Mouse (Mus musculus) frontal cortex, postnatal 36 days (tissue): Measurements from ENCODE around the gene Stap1.

ENCODE experiments used
- DNase-seq, 2 experiments: peaks; one replicate each; pipeline ENCODE4 v3.0.0; 2022; ENCODE audit warnings: low spot score in 2 of 2

Stap1 gene

DNA sequence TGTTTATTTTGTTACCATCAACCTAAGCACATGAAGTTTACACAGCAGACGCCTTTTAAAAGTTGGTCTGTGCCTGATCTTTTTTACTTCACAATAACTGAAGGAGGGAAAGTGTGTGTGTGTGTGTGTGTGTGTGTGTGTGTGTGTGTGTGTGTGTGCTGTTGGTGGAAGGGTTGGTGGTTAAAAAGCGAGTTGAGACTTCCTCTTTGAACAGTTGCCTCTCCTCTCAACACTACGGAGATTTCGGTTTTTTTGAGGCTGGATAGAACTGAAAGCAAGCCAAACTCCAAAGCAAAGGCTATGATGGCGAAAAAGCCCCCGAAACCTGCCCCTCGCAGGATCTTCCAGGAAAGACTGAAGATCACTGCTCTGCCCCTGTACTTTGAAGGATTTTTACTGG is at the start of gene Stap1:
TSS of gene Stap1 (plus strand) at position 209 of the 400 bp plus-strand sequence.
- no peak for DNase-seq

DNA sequence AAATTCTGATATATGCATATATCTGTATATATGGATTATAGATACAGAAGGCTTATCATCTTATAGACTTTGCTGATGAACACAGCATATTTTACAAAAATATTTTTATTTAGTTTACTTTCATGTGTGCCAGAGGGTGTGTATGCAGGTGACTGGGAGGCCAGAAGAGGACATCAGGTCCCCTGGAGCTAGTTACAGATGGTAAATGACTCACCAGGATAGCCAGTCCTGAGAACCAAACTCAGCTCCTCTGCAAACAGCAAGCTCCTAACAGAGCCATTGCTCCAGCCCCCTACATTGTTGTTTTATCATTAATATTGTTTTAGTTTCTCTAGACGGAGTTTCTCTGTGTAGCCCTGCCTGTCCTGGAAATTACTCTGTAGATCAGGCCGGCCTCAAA is 41.7 kb upstream of the Stap1 start:
- DNase-seq = no peak

DNA sequence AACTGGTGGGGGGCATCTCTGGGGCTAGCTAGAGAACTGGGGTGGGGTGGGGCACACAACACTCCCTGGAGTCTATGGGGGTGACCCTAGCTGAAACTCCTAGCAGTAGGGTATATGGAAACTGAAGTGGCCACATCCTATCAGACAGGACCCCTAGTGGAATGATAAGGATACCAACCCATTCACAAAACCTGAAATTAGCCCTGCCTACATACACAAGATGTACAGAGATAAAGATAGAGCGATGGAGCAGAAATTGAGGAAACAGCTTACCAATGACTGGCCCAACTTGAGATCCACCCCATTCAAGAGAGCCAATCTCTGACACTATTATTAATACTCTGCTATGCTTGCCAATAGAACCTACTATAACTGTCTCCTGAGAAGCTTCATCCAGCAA is 8.0 kb upstream of the Stap1 start:
- no peak for DNase-seq

DNA sequence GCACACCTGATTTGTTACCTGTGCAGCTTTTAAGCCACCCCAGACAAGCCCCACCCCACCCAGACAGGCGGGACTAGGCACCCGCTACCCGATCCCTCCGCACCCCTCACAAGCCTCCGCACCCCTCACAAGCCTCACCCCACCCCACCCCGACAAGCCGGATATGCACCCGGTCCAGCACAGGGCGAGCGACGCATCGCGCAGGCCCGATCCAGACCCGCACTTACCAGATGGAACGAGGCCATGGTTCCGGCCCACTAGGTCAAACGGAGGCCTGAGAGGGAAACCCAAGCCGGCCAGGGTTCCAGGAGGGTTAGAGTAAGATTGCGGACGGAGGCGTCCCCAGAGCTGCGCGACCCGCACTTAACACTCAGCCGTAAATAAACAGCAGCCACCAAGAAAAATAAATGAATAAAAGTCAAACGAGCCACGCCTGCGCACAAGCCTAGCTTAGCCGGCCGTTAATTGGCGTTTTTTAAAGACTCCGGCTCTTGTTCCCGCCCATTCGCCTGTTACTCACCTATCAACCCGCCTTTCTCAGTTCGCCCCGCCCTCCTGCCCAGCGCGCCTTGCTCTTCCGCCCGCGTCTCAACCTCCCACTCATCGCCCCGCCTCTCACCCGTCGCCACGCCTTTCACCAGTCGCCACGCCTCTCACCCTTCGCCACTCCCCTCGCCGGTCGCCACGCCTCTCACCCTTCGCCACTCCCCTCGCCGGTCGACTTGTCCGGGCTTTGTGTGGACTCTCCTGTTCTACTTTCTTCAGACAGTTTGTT is 6.3 kb upstream of the Stap1 start, which contains the start of gene Cenpc1:
TSS of gene Cenpc1 (minus strand) at position 483 of the 775 bp plus-strand sequence.
- DNase-seq = peak; percentile 89 to 94

DNA sequence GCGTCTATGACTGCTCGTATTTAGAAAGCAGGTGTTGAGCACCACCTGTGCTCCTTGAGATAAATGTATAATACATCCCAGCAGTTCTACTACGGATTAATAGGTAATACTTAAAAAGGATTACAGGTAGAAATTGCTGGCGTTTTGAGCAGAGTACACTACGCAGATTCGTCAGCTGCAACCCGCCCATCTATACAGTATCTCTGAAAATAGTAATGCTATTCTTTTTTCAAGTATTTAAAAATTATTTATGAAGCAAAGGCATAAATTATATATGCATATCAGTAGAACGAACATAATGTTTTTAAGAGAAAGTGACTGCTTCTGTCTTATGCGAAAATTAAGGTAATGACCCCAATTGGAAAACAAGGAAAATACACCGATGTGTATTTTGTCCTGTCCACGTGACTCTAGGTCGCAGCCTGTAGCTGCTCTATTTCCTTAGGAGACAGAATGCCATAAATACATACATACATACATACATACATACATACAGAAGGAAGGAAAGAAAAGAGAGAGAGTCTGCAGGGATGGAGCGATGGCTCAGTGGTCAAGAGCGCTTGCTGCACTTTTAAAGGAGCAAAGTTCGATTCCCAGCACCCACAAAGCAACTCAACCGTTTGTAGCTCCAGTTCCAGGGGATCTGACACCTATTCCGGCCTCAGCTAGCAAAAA is 5.5 kb upstream of the Stap1 start:
- DNase-seq = no peak

DNA sequence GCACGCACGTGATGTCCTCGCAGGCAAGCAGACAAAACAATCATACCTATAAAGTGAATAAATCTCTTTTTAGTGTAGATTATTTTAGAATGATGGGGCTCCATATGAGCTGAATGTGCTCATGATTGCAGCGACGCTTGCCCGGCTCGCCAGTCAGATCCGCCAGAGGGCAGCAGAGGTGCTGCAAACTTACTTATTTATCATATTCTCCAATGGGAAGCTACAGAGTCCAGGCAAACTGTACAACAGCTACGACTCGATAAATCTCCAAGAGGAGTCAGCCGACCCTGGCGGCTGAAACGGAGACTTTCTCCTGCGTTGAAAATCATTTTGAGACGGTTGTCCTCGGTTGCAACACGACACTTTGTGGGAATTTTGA is 5.0 kb upstream of the Stap1 start:
- peak; percentile 86 to 94 for DNase-seq

DNA sequence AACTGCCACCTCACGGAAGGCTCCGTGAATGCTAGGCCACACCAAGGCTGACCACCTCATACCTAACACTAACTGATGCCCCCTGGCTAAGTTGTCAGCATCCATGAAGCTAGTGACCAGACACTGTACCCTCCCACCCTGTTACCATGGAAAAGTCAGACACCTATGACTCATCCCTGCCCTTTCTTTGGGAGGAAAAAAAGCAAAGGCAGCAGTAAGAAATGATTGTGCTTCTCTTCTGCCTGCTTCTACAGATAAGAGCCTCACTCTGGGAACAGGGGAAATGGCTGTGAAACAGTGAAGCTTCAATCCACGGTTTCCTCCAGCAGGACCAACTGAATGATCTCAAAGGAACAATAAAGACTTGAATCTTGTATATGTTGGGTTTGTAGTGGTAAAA is 3.1 kb upstream of the Stap1 start:
- no peak for DNase-seq

DNA sequence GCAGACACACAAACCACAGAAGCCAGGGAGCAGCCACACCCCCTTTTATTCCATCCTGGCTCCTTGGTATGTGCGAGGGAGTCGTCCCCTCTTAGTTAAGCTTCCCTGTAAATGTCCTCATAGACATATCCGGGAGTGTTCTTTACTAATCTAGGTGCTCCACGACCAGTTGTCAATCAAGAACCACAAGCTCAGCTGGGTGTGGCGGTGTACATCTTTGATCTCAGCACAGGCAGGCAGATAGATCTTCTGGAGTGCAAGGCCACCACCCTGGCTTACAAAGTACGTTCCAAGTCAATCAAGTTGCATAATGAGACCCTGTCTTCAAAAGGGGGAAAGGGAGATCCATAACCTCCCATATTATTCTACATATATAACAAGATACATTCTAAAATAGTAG is 2.4 kb upstream of the Stap1 start:
- no peak for DNase-seq

DNA sequence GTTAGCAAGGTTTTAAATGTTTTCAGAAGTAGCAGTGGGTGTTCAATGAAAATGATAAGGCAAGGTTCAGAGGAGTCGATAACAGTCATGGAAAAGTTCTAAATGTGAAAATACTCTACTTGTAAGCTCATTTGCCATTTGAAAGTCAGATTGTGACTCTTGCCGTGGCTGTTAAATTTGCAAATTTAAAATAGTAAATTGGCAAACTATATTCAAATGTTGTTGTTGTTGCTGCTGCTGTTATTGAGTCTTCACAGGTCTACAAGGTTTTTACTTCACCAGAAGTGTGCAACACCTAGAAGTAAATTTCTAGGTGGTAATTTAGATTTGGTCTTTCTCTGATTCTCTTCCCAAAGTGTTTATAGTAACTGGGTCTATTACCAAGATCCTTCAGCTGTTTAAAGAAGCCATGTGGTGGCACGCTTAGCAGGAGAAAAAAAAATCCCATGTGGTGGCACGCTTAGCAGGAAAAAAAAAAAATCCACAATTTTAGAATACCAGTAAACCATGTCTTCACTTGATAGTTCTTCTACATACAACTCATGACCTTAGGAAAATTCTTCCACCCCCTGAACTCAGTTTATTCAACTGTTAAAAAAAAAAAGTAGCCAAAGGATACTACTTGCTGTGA is 1.3 kb downstream of the Stap1 start:
- no peak for DNase-seq

DNA sequence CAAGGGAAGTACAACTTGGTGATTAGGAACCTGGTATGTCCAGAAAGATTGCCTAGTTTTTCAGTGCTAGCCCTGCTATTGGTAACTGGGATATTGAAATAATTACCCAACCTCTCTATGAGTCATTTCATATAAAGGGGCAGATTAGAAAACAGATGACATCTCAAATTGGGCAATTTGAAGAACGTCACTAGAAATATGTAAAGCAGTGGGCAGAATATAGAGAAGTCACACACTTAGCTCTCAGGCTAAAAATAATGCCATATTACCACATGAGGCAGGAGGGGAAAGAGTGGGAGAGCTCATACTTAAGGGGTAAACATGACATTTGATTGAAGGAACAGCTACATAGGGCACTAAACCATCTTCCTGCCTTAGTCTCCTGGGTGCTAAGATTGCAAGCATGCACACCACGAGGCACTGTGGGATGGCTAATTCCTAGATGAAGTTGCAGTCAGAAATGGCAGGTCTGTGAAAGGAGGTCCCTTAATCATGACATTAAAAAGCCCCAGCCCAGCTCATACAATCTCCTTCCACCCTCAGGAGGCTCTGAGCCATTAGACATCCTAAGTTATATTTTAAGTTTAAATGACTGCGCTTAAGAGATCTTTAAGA is 7.3 kb downstream of the Stap1 start:
- DNase-seq = no peak

DNA sequence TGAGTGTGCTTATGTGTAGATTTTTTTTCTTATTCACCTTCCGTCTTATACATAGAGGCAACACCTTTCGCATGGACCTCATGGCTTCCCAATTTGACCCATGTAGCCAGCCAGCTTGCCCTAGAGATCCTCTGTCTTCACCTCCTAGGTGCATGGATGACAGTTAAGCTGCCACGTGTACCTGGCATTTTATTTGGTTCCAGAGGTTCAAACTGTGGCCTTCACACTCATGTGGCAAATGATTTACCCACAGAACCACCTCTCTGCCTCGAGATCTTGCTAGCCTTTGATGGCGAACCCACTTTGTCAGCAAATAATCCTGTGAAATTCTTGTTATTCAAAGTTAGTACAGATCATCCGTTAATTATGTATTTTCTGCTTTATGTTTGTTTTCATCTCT is 12.4 kb downstream of the Stap1 start:
- DNase-seq = no peak

DNA sequence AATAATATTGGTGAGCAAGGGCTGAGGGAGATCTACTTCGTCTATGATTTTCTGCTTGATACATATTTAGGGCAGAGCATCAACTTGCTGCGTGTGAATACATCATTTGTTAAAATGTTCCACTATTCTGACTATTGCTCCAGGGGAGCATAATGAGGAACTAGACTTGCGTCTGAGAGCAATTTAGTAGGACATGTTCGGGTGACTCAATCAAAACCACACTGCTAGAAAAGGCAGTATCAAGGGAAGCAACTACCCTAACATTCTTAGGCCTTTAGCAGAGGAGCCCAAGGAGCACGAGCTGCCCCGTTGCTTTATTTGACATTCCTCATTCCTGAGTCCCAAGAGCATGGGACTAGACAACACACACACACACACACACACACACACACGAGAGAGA is 13.4 kb downstream of the Stap1 start:
- no peak for DNase-seq

DNA sequence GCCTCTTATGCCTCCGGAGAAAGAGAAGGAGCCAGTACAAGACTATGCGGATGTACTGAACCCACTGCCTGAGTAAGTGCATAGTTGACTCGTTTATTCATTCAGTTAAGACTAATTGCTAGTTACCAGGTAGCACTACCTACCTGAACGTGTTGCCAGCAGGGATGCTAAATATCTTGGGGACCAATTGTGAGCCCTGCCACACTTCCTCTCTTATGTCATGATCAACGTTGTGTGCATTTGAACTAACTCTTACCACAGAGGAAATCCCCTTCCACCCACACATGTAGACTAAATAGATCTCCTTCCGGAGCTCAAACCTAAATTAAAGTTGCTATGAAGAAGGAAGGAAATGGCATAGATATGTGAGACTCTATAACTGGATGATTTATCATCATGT is 15.2 kb downstream of the Stap1 start:
- no peak for DNase-seq

DNA sequence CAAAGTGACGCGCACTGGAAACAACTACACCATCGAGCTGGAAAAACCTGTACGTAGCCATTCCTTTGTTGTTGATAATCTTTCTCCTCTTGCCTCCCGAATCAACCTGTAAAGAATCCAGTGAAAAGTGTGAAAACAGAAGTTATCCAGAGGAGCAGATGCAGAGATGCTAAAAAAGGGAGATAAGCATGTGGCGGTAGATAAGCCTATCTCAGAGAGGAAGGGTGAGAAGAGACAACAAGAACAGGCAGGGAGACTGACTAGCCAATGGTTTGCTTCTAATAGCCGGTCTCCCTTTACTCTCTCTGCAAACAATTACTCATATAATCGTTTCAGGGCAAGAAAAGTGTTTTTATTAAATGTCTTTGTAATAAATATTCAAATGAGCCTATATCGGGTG is 23.2 kb downstream of the Stap1 start:
- DNase-seq = no peak

DNA sequence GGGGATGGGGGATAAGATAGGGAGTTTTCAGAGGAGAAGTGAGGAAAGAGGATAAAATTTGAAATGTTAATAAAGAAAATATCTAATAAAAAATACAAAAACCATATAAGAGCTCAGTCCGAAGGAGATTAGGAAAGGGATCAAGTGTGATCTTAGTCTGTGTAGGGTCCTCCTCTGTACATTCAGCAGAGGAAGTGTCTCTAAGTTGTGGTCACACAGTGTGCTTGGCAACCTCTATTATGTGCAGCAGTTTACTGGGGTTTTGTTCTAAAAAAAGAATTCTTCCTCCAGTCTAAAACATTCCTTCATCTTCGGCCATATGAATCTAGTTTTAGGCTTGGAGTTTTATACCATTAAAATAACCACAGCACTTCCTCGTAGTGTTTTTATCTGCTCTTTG is 27.4 kb downstream of the Stap1 start:
- DNase-seq = no peak

DNA sequence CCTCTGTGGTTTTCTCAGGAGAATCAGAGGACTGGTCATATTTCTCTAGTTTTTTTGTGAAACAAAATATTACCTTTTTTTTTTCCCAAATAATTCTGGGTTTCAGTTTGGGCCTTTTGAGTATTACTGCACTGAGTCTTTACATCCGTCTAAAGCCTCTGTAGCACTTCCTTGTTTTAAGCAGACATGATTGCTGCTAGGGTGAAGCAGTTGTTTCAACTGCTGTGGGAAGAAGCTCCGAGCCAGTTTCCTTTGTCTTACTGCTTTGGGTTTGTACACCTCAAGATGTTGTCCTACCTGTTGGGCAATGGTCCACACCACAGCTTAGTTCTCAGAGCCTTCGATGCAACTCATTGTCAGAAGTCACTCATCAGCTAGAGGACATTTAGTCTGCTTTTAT is 29.1 kb downstream of the Stap1 start:
- no peak for DNase-seq

DNA sequence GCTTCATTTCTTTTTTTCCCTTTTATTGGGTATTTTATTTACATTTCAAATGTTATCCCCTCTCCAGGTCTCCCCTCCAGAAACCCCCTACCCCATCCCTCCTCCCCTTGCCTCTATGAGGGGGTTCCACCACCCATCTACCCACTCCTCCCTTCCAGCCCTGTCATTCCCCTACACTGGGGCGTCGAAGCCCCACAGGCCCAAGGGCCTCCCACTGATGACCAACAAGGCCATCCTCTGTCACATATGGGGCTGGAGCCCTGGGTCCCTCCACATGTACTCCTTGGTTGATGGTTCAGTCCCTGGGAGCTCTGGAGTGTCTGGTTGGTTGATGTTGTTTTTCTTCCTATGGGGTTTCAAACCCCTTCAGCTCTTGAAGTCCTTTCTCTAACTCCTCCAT is 30.6 kb downstream of the Stap1 start:
- no peak for DNase-seq

DNA sequence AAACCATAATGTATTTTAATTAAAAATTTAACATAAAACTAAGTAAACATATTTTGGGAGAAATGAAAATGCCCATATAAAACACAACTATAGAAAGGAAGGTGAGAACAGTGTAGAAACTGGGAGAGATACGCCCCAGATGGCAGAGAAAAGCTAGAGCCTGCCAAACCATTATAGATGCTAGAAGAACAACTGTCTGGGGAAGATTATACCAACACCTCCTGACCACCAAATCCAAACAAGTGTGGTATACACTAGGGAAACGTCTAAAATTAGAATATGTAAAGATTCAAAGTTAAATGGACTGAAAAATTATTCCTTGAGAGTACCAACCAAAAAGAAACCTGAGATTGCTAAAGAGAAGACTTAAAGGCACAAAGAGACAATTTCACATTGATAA is 35.1 kb downstream of the Stap1 start:
- peak in 1 of 2 experiments; percentile 14 for DNase-seq

DNA sequence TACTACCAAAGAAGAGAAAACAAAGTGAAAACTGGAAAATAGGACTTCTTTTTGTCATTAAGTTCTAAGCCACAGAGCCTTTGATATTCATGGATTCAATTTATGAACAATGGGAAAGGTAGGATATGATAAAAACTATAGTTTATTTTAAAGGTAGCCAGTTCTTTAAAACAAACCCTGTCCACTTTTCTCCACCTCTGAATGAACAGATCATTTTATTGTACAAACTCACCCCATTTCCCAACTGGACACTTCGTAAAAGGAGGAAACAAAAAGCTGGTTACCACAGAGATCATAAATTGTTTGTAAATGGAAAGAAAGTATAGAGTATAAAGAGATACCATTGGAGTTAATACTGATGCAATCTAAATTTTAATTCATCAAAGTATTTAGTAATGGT is 39.5 kb downstream of the Stap1 start:
- no peak for DNase-seq

DNA sequence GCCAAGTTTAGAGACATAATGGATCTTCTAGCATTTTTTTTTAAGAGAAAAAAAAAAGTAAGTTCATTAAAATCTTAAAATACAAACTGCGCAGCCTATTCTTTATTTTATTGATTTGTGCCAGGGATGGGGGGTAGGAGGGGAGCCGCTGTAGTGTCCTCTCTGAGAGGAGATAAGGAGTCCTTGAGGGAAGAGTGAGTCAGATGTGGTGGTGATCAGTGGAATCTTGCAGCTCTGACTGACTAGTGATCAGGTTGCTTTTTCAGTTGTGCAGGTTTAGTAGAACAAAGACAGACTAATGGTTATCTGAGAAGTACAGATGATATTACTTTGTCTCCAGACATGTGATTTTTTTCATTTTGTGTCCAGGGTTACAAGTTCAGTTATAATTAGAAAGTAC is 41.5 kb downstream of the Stap1 start:
- no peak for DNase-seq

DNA sequence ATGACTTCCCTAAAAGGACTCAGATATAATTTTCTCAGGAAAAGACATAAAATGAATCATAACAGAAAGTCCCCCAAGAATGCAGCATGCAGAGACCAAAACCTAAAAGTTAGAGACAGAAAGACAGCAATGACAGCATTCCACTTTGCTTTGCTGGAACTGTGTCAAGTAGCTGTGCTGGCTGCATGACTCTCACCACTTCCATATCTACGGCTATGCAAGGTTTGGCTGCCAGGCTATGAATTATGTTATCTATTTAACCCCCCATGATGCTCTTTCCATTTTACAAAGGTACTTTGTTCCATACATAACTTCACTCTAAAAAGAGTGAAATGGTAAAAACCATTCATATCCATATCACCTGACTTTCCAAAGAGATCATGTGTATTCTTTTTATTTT is 42.5 kb downstream of the Stap1 start:
- DNase-seq = no peak

DNA sequence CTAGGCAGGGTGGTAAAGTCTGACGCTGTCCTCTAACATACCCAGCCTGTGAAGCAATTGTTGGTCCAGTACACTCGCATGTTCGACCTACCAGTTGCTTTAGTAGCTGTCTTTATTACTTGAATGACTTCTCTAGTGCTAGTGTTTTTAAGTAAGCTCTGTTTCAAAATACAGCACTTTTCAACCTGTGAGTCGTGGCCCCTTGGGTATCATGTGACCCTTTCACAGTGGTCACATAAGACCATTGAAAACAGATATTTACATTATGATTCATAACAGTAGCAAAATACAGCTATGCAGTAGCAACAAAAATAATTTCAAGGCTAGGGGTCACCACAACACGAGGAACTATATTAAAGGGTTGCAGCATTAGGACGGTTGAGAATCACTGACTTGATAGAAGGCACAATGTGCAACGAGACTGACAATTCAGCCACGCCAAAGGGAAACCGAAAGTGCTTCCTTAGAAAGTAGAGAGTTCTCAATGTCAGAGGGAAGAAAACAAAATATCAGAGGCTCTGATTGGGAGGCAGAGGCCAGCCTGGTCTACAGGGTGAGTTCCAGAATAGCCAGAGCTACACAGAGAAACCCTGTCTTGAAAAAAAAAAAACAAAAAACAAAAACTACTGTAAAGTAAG is 47.0 kb downstream of the Stap1 start:
- no peak for DNase-seq
